Mouse (Mus musculus) erythroblast, embryonic 14.5 days (primary cell): ENCODE data around the gene Dlg2.

Source experiments
- GATA1 ChIP-seq: IDR thresholded peaks from 2 replicates; pipeline ENCODE4 v1.6.1; 2012; ENCODE audit warnings: low read length, inconsistent platforms, mixed read lengths
- TAL1 ChIP-seq: IDR thresholded peaks from 3 replicates; pipeline ENCODE4 v1.6.1; 2012; ENCODE audit warnings: low read length, inconsistent platforms, mixed read lengths

DNA sequence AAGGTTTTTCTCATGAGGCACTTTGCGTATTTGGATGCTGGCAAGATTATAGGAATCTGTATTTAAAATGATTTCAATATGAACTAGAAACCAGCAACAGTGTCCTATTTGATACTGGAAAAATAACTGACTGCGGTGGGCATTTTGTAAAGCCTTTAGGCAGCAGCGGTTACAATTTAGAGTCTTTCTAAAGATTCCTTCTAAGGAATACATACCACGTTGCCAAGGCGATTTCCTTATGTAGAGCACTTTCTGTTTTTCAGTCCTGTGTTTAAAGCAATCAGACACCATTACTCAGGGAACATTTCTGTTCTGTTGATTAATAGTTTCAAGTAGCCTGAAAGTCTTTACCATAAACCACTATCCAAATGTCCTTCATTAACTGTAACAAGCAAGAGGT, 1309.0 kb downstream of the Dlg2 start:
- no peak for TF ChIP-seq TAL1
- TF ChIP-seq GATA1 = no peak
